Mouse (Mus musculus): Measurements from ENCODE around the gene Olfr1056. TPM values are rescaled to one million over a fixed set of nuclear protein-coding genes. Genes with fewer than 3 reads are reported as not detected.
"Not testable (repeated sequence)": the region's sequence is repeated elsewhere in the genome, so short reads cannot be mapped to it uniquely, and the experiment has no call there.

Olfr1056 gene
- polyA plus RNA-seq (2012; rRNA removed): not detected in 2 replicates

- H3K4me3 ChIP-seq (replicated peaks; ENCODE audit: insufficient read depth, low read depth, low read length): no peak within 1 kb of the TSS
- no peaks in the 10 kb centered on the region for H3K27me3 ChIP-seq (ENCODE audit: control insufficient read depth, insufficient read depth, low read length)
- no peak for TF ChIP-seq CTCF (IDR thresholded peaks at IDR 0.05; ENCODE audit: borderline replicate concordance, insufficient read depth, low read depth, low read length)
- no peak for TF ChIP-seq POLR2A (IDR thresholded peaks at IDR 0.05; ENCODE audit: borderline replicate concordance, insufficient read depth, low read length)
- H3K27ac ChIP-seq (ENCODE audit: insufficient read depth, low read length): no peak within 1 kb of the TSS
- DNase-seq: no peak
- no peaks in the 10 kb centered on the region for H3K4me1 ChIP-seq (ENCODE audit: control insufficient read depth, insufficient read depth, low read length)
These were observed at the start of gene Olfr1056 for GRCm38 (mm10) chr2:86362369-86362768. Gene Olfr1056 (minus strand): TSS chr2:86362469.

GRCm38 (mm10) chr2:86395114-86395513 is 32.8 kb upstream of the Olfr1056 start:
- Histone ChIP-seq H3K4me1 (ENCODE audit: control insufficient read depth, insufficient read depth, low read length) (no peaks in the 10 kb centered on the region), H3K4me3 (replicated peaks; ENCODE audit: insufficient read depth, low read depth, low read length) (no peak overlapping the region), H3K27ac (ENCODE audit: insufficient read depth, low read length) (no peak overlapping the region), H3K27me3 (ENCODE audit: control insufficient read depth, insufficient read depth, low read length) (no peaks in the 10 kb centered on the region)
- TF ChIP-seq POLR2A (IDR thresholded peaks at IDR 0.05; ENCODE audit: borderline replicate concordance, insufficient read depth, low read length): no peak
- no peak for TF ChIP-seq CTCF (IDR thresholded peaks at IDR 0.05; ENCODE audit: borderline replicate concordance, insufficient read depth, low read depth, low read length)
- no peak for DNase-seq
- WGBS: 85% methylated on average over 2 of the region's 2 CpGs

- not testable (repeated sequence) for H3K27me3 ChIP-seq (ENCODE audit: control insufficient read depth, insufficient read depth, low read length); H3K4me1 ChIP-seq (ENCODE audit: control insufficient read depth, insufficient read depth, low read length); H3K27ac ChIP-seq (ENCODE audit: insufficient read depth, low read length); DNase-seq; H3K4me3 ChIP-seq (replicated peaks; ENCODE audit: insufficient read depth, low read depth, low read length)
These were observed 26.2 kb upstream of the Olfr1056 start, which contains the start of gene Olfr1058 for GRCm38 (mm10) chr2:86388461-86388860. Gene Olfr1058 (minus strand): TSS chr2:86388561.

DNA sequence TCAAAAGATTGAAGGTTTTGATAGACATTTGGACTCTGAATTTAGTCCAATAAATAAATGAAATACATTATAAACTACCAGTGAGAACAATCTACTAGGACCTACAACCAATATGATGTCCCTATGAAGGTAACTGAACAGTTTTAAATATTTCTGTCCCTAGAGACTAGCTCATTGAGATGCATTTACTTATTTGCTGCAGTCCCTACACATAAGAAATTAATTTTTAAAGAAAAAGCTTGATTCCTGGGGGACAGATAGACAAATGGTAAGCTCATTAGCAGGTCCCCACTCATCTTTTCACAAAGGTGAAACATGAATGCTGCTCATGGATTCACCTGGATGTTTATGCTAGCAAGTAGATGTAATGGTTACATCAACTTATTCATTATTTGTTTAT is 16.0 kb upstream of the Olfr1056 start, which contains the start of gene Olfr1057:
TSS of gene Olfr1057 (minus strand) at position 101 of the 400 bp plus-strand sequence.
- Histone ChIP-seq H3K27ac (ENCODE audit: insufficient read depth, low read length) (no peak within 1 kb of the TSS), H3K27me3 (ENCODE audit: control insufficient read depth, insufficient read depth, low read length) (no peaks in the 10 kb centered on the region), H3K4me3 (replicated peaks; ENCODE audit: insufficient read depth, low read depth, low read length) (no peak within 1 kb of the TSS), H3K4me1 (ENCODE audit: control insufficient read depth, insufficient read depth, low read length) (no peaks in the 10 kb centered on the region)
- no peak for DNase-seq
- TF ChIP-seq POLR2A (IDR thresholded peaks at IDR 0.05; ENCODE audit: borderline replicate concordance, insufficient read depth, low read length) (no peak), CTCF (IDR thresholded peaks at IDR 0.05; ENCODE audit: borderline replicate concordance, insufficient read depth, low read depth, low read length) (no peak)

DNA sequence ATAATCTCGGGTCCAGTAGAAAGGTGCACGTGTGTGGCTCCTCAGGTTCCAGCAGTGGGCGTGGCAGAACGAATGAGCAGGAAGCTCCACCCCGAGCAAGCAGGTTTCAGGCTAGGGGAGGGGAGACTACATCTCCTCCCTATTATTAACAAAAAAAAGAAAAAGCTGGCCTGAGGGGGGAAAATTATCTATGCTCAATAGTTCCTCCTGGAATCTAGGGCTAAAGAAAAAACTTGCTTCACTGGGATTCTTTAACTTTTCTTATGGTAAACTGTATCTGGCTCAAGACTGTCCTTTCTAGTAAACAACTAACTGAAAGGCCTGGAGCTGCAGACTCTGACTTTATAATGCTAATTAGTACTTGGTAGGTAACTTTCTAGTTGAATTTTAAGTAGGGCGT is 4.1 kb upstream of the Olfr1056 start:
- not testable (repeated sequence) for DNase-seq; H3K4me1 ChIP-seq (ENCODE audit: control insufficient read depth, insufficient read depth, low read length); H3K27ac ChIP-seq (ENCODE audit: insufficient read depth, low read length); H3K27me3 ChIP-seq (ENCODE audit: control insufficient read depth, insufficient read depth, low read length); H3K4me3 ChIP-seq (replicated peaks; ENCODE audit: insufficient read depth, low read depth, low read length)
- 84% methylated on average over 2 of the region's 6 CpGs for whole genome bisulfite sequencing

DNA sequence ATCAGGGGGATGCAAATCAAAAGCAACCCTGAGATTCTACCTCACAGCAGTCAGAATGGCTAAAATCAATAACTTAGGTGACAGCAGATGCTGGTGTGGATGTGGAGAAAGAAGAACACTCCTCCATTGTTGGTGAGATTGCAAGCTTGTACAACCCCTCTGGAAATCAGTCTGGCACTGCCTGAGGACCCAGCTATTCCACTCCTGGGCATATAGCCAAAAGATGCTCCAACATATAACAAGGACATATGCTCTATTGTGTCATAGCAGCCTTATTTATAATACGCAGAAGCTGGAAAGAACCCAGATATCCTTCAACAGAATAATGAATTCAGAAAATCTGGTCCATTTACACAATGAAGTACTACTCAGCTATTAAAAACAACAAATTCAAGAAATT is 10.5 kb downstream of the Olfr1056 start:
- WGBS: 8% methylated on average over 1 of the region's 1 CpGs
- not testable (repeated sequence) for DNase-seq; H3K4me3 ChIP-seq (replicated peaks; ENCODE audit: insufficient read depth, low read depth, low read length)

DNA sequence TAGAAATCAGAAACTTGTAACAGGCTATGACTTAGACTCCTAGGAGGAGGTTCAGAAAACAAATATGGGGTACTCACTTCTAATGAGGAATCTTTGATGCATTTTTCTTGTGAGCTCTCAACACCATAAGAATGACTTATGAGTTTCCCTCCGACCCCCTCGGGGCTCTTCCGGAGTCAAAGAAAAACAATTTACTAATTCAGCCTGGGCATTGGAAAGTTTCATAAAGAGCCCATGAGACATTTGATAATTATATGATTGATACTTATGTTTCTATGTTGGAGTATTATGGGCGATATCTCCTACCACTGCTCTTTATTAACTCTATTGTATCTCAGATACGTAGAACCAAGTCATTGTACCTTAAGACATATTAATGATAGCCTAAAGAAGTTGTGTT is 12.1 kb downstream of the Olfr1056 start, which contains the start of gene Olfr1055:
TSS of gene Olfr1055 (minus strand) at position 101 of the 400 bp plus-strand sequence.
- no peak for DNase-seq

More for the DNA sequence above, 10.5 kb downstream of the Olfr1056 start:
- not testable (repeated sequence) for H3K27ac ChIP-seq (ENCODE audit: insufficient read depth, low read length); H3K27me3 ChIP-seq (ENCODE audit: control insufficient read depth, insufficient read depth, low read length); H3K4me1 ChIP-seq (ENCODE audit: control insufficient read depth, insufficient read depth, low read length)

GRCm38 (mm10) chr2:86335333-86335732 is 26.9 kb downstream of the Olfr1056 start, which contains the start of gene Olfr1054:
Gene Olfr1054 (minus strand): TSS chr2:86335433.
- H3K4me3 ChIP-seq (replicated peaks; ENCODE audit: insufficient read depth, low read depth, low read length): no peak within 1 kb of the TSS
- H3K27me3 ChIP-seq (ENCODE audit: control insufficient read depth, insufficient read depth, low read length): no peaks in the 10 kb centered on the region
- no peaks in the 10 kb centered on the region for H3K4me1 ChIP-seq (ENCODE audit: control insufficient read depth, insufficient read depth, low read length)
- TF ChIP-seq CTCF (IDR thresholded peaks at IDR 0.05; ENCODE audit: borderline replicate concordance, insufficient read depth, low read depth, low read length) (no peak), POLR2A (IDR thresholded peaks at IDR 0.05; ENCODE audit: borderline replicate concordance, insufficient read depth, low read length) (no peak)
- DNase-seq: no peak
- H3K27ac ChIP-seq (ENCODE audit: insufficient read depth, low read length): no peak within 1 kb of the TSS
- 86% methylated on average over 3 of the region's 3 CpGs for WGBS

More for the DNA sequence above, 12.1 kb downstream of the Olfr1056 start, which contains the start of gene Olfr1055:
- Histone ChIP-seq H3K4me1 (ENCODE audit: control insufficient read depth, insufficient read depth, low read length) (no peaks in the 10 kb centered on the region), H3K27me3 (ENCODE audit: control insufficient read depth, insufficient read depth, low read length) (no peaks in the 10 kb centered on the region), H3K27ac (ENCODE audit: insufficient read depth, low read length) (no peak within 1 kb of the TSS), H3K4me3 (replicated peaks; ENCODE audit: insufficient read depth, low read depth, low read length) (no peak within 1 kb of the TSS)
- TF ChIP-seq CTCF (IDR thresholded peaks at IDR 0.05; ENCODE audit: borderline replicate concordance, insufficient read depth, low read depth, low read length): no peak
- TF ChIP-seq POLR2A (IDR thresholded peaks at IDR 0.05; ENCODE audit: borderline replicate concordance, insufficient read depth, low read length): no peak
- WGBS: 91% methylated on average over 5 of the region's 5 CpGs

DNA sequence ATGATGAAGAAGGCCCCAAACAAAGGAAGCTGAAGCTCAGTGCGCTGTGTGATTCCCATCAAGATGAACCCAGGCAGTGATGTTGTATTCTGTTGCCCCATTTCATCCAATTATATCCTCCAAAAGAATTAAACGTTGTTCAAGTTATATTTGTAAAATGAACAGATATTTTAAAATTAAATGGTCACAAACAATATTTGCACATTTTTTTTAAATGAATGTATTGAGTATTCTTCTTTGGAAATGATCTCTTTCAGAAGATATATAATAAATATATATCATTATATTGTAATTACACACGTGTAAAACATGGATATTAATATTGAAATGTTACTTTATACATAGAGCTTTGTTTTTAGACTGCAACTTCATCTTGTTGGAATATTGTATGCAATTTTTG is 47.1 kb downstream of the Olfr1056 start, which contains the start of gene Olfr1053:
TSS of gene Olfr1053 (minus strand) at position 101 of the 400 bp plus-strand sequence.
- Histone ChIP-seq H3K27ac (ENCODE audit: insufficient read depth, low read length) (no peak within 1 kb of the TSS), H3K27me3 (ENCODE audit: control insufficient read depth, insufficient read depth, low read length) (no peaks in the 10 kb centered on the region), H3K4me3 (replicated peaks; ENCODE audit: insufficient read depth, low read depth, low read length) (no peak within 1 kb of the TSS), H3K4me1 (ENCODE audit: control insufficient read depth, insufficient read depth, low read length) (no peaks in the 10 kb centered on the region)
- 62% methylated on average over 3 of the region's 3 CpGs for WGBS
- TF ChIP-seq POLR2A (IDR thresholded peaks at IDR 0.05; ENCODE audit: borderline replicate concordance, insufficient read depth, low read length): no peak
- TF ChIP-seq CTCF (IDR thresholded peaks at IDR 0.05; ENCODE audit: borderline replicate concordance, insufficient read depth, low read depth, low read length): no peak
- DNase-seq: no peak

Other genes with a start within 250 kb of the Olfr1056 start
- not detected in 2 replicates for gene Olfr1039, start 226.5 kb downstream of the Olfr1056 start, polyA plus RNA-seq (2012; rRNA removed)
- not detected in 2 replicates for gene Olfr1040, start 215.7 kb downstream of the Olfr1056 start, polyA plus RNA-seq (2012; rRNA removed)
- not detected in 2 replicates for gene Olfr1042, start 200.6 kb downstream of the Olfr1056 start, polyA plus RNA-seq (2012; rRNA removed)
- not detected in 2 replicates for gene Olfr1043, start 194.9 kb downstream of the Olfr1056 start, polyA plus RNA-seq (2012; rRNA removed)
- not detected in 2 replicates for gene Olfr1044, start 184.6 kb downstream of the Olfr1056 start, polyA plus RNA-seq (2012; rRNA removed)
- gene Olfr52, start 176.8 kb downstream of the Olfr1056 start, polyA plus RNA-seq (2012; rRNA removed): not detected in 2 replicates
- gene Olfr1045, start 159.5 kb downstream of the Olfr1056 start, polyA plus RNA-seq (2012; rRNA removed): not detected in 2 replicates
- gene Olfr1046, start 143.2 kb downstream of the Olfr1056 start, polyA plus RNA-seq (2012; rRNA removed): not detected in 2 replicates
- not detected in 2 replicates for gene Olfr1047, start 131.1 kb downstream of the Olfr1056 start, polyA plus RNA-seq (2012; rRNA removed)
- not detected in 2 replicates for gene Olfr1048, start 122.2 kb downstream of the Olfr1056 start, polyA plus RNA-seq (2012; rRNA removed)
- not detected in 2 replicates for gene Olfr1049, start 104.1 kb downstream of the Olfr1056 start, polyA plus RNA-seq (2012; rRNA removed)
- gene Olfr1051, start 83.4 kb downstream of the Olfr1056 start, polyA plus RNA-seq (2012; rRNA removed): not detected in 2 replicates
- gene Olfr1052, start 70.0 kb downstream of the Olfr1056 start, polyA plus RNA-seq (2012; rRNA removed): not detected in 2 replicates
- not detected in 2 replicates for gene Olfr1053, start 47.2 kb downstream of the Olfr1056 start, polyA plus RNA-seq (2012; rRNA removed)
- not detected in 2 replicates for gene Olfr1054, start 27.0 kb downstream of the Olfr1056 start, polyA plus RNA-seq (2012; rRNA removed)
- not detected in 2 replicates for gene Olfr1055, start 12.2 kb downstream of the Olfr1056 start, polyA plus RNA-seq (2012; rRNA removed)
- gene Olfr1057, start 15.9 kb upstream of the Olfr1056 start, polyA plus RNA-seq (2012; rRNA removed): not detected in 2 replicates
- gene Olfr1058, start 26.1 kb upstream of the Olfr1056 start, polyA plus RNA-seq (2012; rRNA removed): not detected in 2 replicates
- gene Olfr1061, start 51.6 kb upstream of the Olfr1056 start, polyA plus RNA-seq (2012; rRNA removed): not detected in 2 replicates
- not detected in 2 replicates for gene Olfr1062, start 64.3 kb upstream of the Olfr1056 start, polyA plus RNA-seq (2012; rRNA removed)
- gene Olfr1065, start 88.1 kb upstream of the Olfr1056 start, polyA plus RNA-seq (2012; rRNA removed): not detected in 2 replicates
- not detected in 2 replicates for gene Olfr1066, start 93.8 kb upstream of the Olfr1056 start, polyA plus RNA-seq (2012; rRNA removed)
- not detected in 2 replicates for gene Olfr228, start 124.9 kb upstream of the Olfr1056 start, polyA plus RNA-seq (2012; rRNA removed)
- not detected in 2 replicates for gene Olfr1076, start 146.0 kb upstream of the Olfr1056 start, polyA plus RNA-seq (2012; rRNA removed)
- gene Olfr1079, start 180.0 kb upstream of the Olfr1056 start, polyA plus RNA-seq (2012; rRNA removed): not detected in 2 replicates
- not detected in 2 replicates for gene Olfr1080, start 195.8 kb upstream of the Olfr1056 start, polyA plus RNA-seq (2012; rRNA removed)
- not detected in 2 replicates for gene Olfr1082, start 236.5 kb upstream of the Olfr1056 start, polyA plus RNA-seq (2012; rRNA removed)

All from cerebellum, adult 2 months (tissue).